Mouse (Mus musculus): ENCODE measurements around the gene Gm3285.

The Gm3285 gene

DNA sequence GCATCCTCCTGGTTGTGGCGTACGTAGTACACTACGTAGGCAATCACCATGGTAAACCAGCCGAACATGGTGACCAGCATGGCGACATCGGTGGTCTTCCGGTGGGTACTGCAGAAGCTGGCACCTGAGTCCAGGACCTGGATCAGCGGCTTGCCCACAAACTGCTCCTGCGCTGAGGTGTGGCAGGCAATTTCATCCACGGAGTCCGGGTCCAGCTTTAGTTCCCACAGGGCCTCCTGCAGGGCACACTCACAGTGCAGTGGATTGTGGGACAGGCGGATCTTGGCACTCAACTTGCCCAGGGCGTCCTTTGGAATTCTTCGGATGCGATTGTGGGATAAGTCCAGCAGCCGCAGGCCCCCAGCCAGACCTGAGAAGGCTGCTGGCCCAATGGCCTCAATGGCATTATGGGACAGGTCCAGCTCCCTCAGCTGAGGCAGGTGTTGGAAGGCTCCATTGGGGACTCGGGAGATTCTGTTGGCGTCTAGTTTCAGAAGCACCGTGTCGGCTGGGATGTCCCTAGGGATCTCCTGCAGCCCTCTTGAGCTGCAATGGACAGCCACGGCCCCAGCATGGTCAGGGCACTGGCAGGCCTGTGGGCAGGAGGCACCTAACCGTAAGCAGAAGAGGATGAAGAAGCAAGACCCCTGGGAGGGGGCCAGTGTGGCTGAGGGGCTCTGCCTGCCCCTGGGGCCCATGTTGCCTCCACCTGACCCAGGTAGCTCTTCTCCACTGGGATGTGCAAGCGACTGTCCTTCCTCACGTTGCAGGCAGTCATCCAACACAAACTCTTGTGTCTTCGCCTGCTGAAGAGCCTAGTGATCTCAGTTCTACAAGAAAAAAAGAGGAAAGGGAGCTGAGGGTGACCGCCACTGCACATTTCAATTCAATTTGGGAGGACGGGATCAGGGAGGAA, 39.4 kb downstream of the Gm3285 start:
- no peak for DNase-seq

DNA sequence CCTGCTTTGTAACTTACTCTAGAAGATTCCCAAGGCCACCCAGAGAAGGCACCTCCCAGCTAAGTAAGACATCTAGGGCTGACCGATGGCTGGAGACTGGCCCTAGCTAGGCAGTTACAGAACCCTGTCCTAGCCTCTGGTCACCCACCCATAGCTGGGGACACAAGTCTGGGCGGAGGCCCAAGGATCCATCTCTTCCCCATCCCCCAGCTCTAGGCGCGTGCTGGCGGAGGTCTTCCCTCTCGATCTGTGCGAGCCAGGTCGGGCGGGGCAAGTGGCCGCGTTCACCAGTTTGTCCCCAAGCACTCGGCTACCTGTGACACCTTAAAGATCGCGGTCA, 40.1 kb downstream of the Gm3285 start:
- no peak for DNase-seq

DNA sequence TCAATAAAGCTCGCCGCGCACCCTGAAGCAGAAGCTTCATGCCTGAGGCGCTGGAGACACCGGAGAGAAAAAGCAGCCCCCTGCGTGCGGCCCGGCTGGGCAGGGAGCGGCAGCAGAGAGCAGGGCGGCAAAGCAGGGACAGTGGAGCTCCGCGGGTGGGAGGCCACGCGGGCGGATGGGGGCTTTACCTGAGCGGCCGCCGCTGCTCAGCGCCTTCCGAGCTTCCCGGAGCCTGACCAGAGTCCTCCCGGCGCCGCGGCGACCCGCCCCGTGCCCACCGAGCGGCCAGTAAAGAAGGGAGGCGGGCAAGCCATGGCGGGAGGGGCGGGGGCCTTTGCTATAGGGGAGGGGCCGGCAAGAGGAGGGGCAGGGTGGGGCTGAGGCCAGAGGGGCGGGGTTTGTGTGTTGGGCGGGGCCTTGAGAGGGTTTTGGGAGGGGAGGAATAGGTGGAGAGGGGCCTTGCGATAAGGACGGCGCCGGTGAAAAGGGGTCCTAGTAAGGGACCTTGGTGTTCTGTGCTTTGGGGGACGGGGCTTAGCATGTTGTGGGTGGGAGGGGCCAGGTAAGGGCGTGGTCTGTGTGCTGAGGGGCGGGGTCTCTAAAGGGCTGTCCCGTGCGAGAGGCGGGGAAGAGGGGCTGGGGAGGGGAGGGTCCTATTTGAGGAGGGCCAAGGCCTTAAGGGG, 40.6 kb downstream of the Gm3285 start, which contains the start of gene Lrrc3:
Lrrc3 (minus strand) TSS at position 326 of the 683 bp plus-strand sequence.
- DNase-seq: peak; percentile 82

DNA sequence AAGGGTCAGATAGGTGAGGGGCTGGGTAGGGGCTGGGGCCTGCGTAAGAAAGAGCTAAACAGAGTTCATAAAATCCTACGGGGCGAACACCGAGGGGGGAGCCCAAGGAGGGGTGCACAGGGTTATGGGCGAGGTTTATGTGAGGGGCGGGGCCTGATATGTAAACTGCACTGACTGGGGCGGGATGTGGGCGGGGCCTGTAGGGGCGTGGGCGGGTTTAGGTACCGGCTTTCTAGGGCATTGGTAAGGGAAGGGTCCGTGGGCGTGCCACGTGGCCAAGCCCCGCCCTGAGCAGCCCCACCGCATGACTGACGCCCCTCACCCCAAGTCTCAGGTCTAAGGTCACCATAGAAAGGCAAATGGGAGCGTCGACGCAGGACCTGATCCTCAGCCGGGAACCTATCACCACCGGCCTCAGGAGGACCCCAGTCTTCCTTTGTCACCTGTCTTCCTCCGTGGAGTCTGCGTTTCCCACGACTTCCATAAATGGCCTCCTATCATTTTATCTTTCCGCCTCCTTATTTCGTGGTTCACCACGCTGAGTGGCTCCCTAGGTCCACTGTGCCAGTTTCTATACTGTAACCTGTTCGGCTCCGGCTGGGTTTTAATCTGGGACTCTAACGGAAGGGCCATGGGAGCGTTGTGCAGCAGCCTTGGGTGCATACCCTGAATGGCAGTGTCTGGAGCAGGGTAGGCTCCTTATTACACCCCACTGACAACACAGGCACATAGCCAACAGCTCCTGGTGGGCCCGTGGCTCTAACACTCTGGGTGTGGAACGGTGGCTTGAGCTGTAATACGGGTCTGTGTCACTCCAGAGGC, 41.3 kb downstream of the Gm3285 start:
- peak; percentile 82 for DNase-seq
